8 mouse cellular contexts compared by ENCODE assay signal in the genomic region with DNA sequence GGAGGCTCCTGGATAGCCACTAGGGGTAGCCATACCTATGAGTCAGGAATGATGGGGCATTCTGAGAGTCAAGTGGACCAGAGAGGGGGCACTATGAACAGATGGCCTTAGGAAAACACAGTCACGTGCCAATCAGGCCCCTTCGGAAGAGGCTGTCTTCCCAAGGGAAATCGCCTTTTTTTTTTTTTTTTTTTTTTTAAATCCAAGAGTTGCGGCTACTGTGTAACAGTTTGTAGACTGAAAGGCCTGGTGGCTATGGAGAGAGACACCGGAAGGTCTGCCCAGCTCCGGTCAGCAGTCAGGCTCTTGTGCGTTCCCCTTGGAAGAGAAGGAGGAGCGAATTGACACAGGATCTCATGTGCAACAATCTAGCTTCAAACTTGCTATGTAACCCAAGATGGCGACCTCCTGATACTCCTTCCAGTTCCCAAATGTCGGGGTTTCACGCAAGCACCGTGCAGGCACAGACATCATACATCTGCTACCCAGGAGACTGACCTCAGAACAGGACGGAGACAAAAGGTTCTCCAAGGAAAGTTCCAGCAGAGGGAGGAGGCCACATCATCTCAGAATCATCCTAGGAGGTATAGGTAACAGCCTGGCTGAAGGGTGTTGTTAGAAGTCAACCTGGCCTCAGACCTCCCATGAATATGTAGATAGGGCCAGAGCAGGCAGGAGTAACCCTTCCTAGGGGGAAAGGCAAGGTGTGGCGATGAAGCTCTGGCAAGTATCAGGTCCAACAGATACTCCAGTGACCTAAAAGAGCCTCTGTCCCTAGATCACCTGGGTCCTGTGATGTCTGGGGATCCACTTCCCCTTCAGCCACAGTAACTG. TPM values are rescaled to one million over a fixed set of nuclear protein-coding genes. Genes with fewer than 3 reads are reported as not detected.
A peak's percentile ranks its signal among the peaks of the same experiment; 100 is the strongest.
DNase-seq lines count a peak whose midpoint lies in the region; ATAC-seq and TF ChIP-seq lines count a peak whose summit lies in the region.

No protein-coding gene starts in this region.

- H3K4me3 ChIP-seq in kidney, embryonic 14.5 days (ENCODE audit: low read length) = peak overlapping the region; percentile 52
- H3K4me3 ChIP-seq in bone marrow, adult 2 months (replicated peaks; ENCODE audit: control insufficient read depth, low read depth, low read length) = peak overlapping the region; percentile 92
- peak overlapping the region; percentile 74 for H3K4me3 ChIP-seq in hindbrain, embryonic 12.5 days
- H3K4me3 ChIP-seq in midbrain, embryonic 14.5 days (replicated peaks; ENCODE audit: low read depth, low read length) = peak overlapping the region; percentile 57

- peak overlapping the region; percentile 58; the same call in 1 of the 2 replicates for H3K9ac ChIP-seq in kidney, embryonic 14.5 days (ENCODE audit: low read depth, low read length)
- peak overlapping the region; percentile 74 for H3K9ac ChIP-seq in hindbrain, embryonic 12.5 days
- peak overlapping the region; percentile 48; the same call in 1 of the 2 replicates for H3K9ac ChIP-seq in midbrain, embryonic 14.5 days (replicated peaks; ENCODE audit: low read length)

- TF ChIP-seq CTCF in bone marrow, adult 2 months (IDR thresholded peaks at IDR 0.05; ENCODE audit: control insufficient read depth, insufficient read depth, low read length) = peak; percentile 22; the same call in 1 of the 2 replicates

- no peaks in the 10 kb centered on the region for H3K27me3 ChIP-seq in kidney, embryonic 14.5 days (ENCODE audit: control insufficient read depth, insufficient read depth, low read length)
- no peaks in the 10 kb centered on the region for H3K27me3 ChIP-seq in hindbrain, embryonic 12.5 days
- H3K27me3 ChIP-seq in midbrain, embryonic 14.5 days (ENCODE audit: control insufficient read depth, insufficient read depth, low read length) = no peaks in the 10 kb centered on the region

- peaks cover 5% of the 10 kb centered on the region for H3K36me3 ChIP-seq in kidney, embryonic 14.5 days (ENCODE audit: control insufficient read depth, insufficient read depth, low read length)
- H3K36me3 ChIP-seq in hindbrain, embryonic 12.5 days = peaks cover 5% of the 10 kb centered on the region
- peaks cover 6% of the 10 kb centered on the region for H3K36me3 ChIP-seq in midbrain, embryonic 14.5 days (ENCODE audit: control insufficient read depth, insufficient read depth, low read length)

- TF ChIP-seq POLR2A in bone marrow, adult 2 months (IDR thresholded peaks at IDR 0.05; ENCODE audit: borderline replicate concordance, control insufficient read depth, low read depth, low read length) = no peak

- peak overlapping the region; percentile 90 for H3K27ac ChIP-seq in kidney, embryonic 14.5 days (ENCODE audit: low read depth, low read length)
- peak overlapping the region; percentile 97 for H3K27ac ChIP-seq in bone marrow, adult 2 months (ENCODE audit: control insufficient read depth, insufficient read depth, low read depth, low read length, poor library complexity)
- peak overlapping the region; percentile 89 for H3K27ac ChIP-seq in hindbrain, embryonic 12.5 days
- peak overlapping the region; percentile 70 for H3K27ac ChIP-seq in midbrain, embryonic 14.5 days (replicated peaks; ENCODE audit: low read depth, low read length)

- no peaks in the 10 kb centered on the region for H3K9me3 ChIP-seq in kidney, embryonic 14.5 days (ENCODE audit: control insufficient read depth, low read length)
- H3K9me3 ChIP-seq in hindbrain, embryonic 12.5 days (replicated peaks) = no peaks in the 10 kb centered on the region
- H3K9me3 ChIP-seq in midbrain, embryonic 14.5 days (ENCODE audit: control insufficient read depth, low read length) = no peaks in the 10 kb centered on the region

- peak overlapping the region; percentile 95 for H3K4me2 ChIP-seq in kidney, embryonic 14.5 days (replicated peaks; ENCODE audit: low read depth, low read length)
- peak overlapping the region; percentile 92 for H3K4me2 ChIP-seq in hindbrain, embryonic 12.5 days (replicated peaks)
- H3K4me2 ChIP-seq in midbrain, embryonic 14.5 days (ENCODE audit: low read length) = peak overlapping the region; percentile 79

- ATAC-seq in kidney, embryonic 14.5 days (ENCODE audit: low FRiP score, low TSS enrichment) = no peak
- ATAC-seq in hindbrain, embryonic 12.5 days (ENCODE audit: low FRiP score) = no peak
- ATAC-seq in midbrain, embryonic 14.5 days (ENCODE audit: low FRiP score, low TSS enrichment) = no peak; the same call in 1 of the 2 replicates

- intact Hi-C loops in left cerebral cortex, postnatal 36 days (cut with DNase I) = no loop called here

- 40% methylated on average over 14 of the region's 14 CpGs for WGBS in kidney, embryonic 14.5 days
- WGBS in bone marrow, adult 2 months = 64% methylated on average over 14 of the region's 14 CpGs
- WGBS in hindbrain, embryonic 12.5 days = 38% methylated on average over 14 of the region's 14 CpGs
- 52% methylated on average over 14 of the region's 14 CpGs for WGBS in midbrain, embryonic 14.5 days

- peaks cover 20% of the 10 kb centered on the region for H3K4me1 ChIP-seq in kidney, embryonic 14.5 days (ENCODE audit: control insufficient read depth, insufficient read depth, low read length)
- peaks cover 3% of the 10 kb centered on the region for H3K4me1 ChIP-seq in bone marrow, adult 2 months (ENCODE audit: control insufficient read depth, insufficient read depth, low read length)
- H3K4me1 ChIP-seq in hindbrain, embryonic 12.5 days = peaks cover 34% of the 10 kb centered on the region
- H3K4me1 ChIP-seq in midbrain, embryonic 14.5 days (ENCODE audit: control insufficient read depth, insufficient read depth, low read length) = 0 out of 2 replicates have a peak, but pooled peaks cover 18% of the 10 kb centered on the region

- no peak for DNase-seq in kidney, adult 8-10 months
- DNase-seq in midbrain, embryonic 14.5 days = no peak
- no peak for DNase-seq in left cerebral cortex, postnatal 36 days (ENCODE audit: low spot score in 2 of 2)
- no peak for DNase-seq in ovary, postnatal 10 days (ENCODE audit: low spot score)
- no peak for DNase-seq in gastrocnemius, adult 8-10 months (ENCODE audit: low spot score in 2 of 2)

RNA-seq across cellular contexts. Expression of a gene that starts 1.2 kb away (rescaled TPM):
- 25.7 and 31.2 TPM in 2 replicates for polyA plus RNA-seq in kidney, embryonic 14.5 days (2014; fragmentation: Nextera tagmentation; extraction: Ambion mirVana)
- polyA plus RNA-seq in bone marrow, adult 2 months (2011; ENCODE audit: insufficient read depth, insufficient read length, low replicate concordance, missing spikeins) = 46.2 and 59.0 TPM in 2 replicates
- polyA plus RNA-seq in hindbrain, embryonic 12.5 days (2016; fragmentation: Nextera tagmentation; extraction: Ambion mirVana) = 22.2 and 24.3 TPM in 2 replicates
- polyA plus RNA-seq in midbrain, embryonic 14.5 days (2014; fragmentation: Nextera tagmentation; extraction: Ambion mirVana) = 9.9 and 12.1 TPM in 2 replicates
- total RNA-seq in left cerebral cortex, postnatal 36 days (2021) = 1 to 10 TPM; 1.4 to 2.5 TPM
- total RNA-seq in gastrocnemius, adult 8-10 months (2022) = not detected

RNA-seq across cellular contexts. Expression of a gene that starts 9.0 kb away (rescaled TPM):
- polyA plus RNA-seq in kidney, embryonic 14.5 days (2014; fragmentation: Nextera tagmentation; extraction: Ambion mirVana) = 80.1 and 92.5 TPM in 2 replicates
- 119 and 194 TPM in 2 replicates for polyA plus RNA-seq in bone marrow, adult 2 months (2011; ENCODE audit: insufficient read depth, insufficient read length, low replicate concordance, missing spikeins)
- polyA plus RNA-seq in hindbrain, embryonic 12.5 days (2016; fragmentation: Nextera tagmentation; extraction: Ambion mirVana) = 101 and 105 TPM in 2 replicates
- 108 and 114 TPM in 2 replicates for polyA plus RNA-seq in midbrain, embryonic 14.5 days (2014; fragmentation: Nextera tagmentation; extraction: Ambion mirVana)
- 10 to 100 TPM; 80.9 to 86.8 TPM for total RNA-seq in left cerebral cortex, postnatal 36 days (2021)
- 10 to 100 TPM; 32.0 to 37.3 (median 34.5) TPM for total RNA-seq in gastrocnemius, adult 8-10 months (2022)

RNA-seq across cellular contexts. Expression of a gene that starts 10.5 kb away (rescaled TPM):
- polyA plus RNA-seq in kidney, embryonic 14.5 days (2014; fragmentation: Nextera tagmentation; extraction: Ambion mirVana) = 482 and 508 TPM in 2 replicates
- 74.2 and 109 TPM in 2 replicates for polyA plus RNA-seq in bone marrow, adult 2 months (2011; ENCODE audit: insufficient read depth, insufficient read length, low replicate concordance, missing spikeins)
- 310 and 344 TPM in 2 replicates for polyA plus RNA-seq in hindbrain, embryonic 12.5 days (2016; fragmentation: Nextera tagmentation; extraction: Ambion mirVana)
- polyA plus RNA-seq in midbrain, embryonic 14.5 days (2014; fragmentation: Nextera tagmentation; extraction: Ambion mirVana) = 325 and 336 TPM in 2 replicates
- total RNA-seq in left cerebral cortex, postnatal 36 days (2021) = 100 to 1,000 TPM; 159 to 185 TPM
- total RNA-seq in gastrocnemius, adult 8-10 months (2022) = 10 to 100 TPM; 12.6 to 19.7 (median 16.9) TPM

RNA-seq across cellular contexts. Expression of a gene that starts 31.8 kb away (rescaled TPM):
- 75.0 and 108 TPM in 2 replicates for polyA plus RNA-seq in kidney, embryonic 14.5 days (2014; fragmentation: Nextera tagmentation; extraction: Ambion mirVana)
- polyA plus RNA-seq in bone marrow, adult 2 months (2011; ENCODE audit: insufficient read depth, insufficient read length, low replicate concordance, missing spikeins) = 31.3 and 50.1 TPM in 2 replicates
- 88.1 and 92.8 TPM in 2 replicates for polyA plus RNA-seq in hindbrain, embryonic 12.5 days (2016; fragmentation: Nextera tagmentation; extraction: Ambion mirVana)
- 37.5 and 51.8 TPM in 2 replicates for polyA plus RNA-seq in midbrain, embryonic 14.5 days (2014; fragmentation: Nextera tagmentation; extraction: Ambion mirVana)
- total RNA-seq in left cerebral cortex, postnatal 36 days (2021) = 10 to 100 TPM; 54.9 to 61.3 TPM
- total RNA-seq in gastrocnemius, adult 8-10 months (2022) = 10 to 100 TPM; 32.5 to 39.6 (median 34.6) TPM

RNA-seq across cellular contexts. Expression of a gene that starts 38.7 kb away (rescaled TPM):
- 0.86 and 0.92 TPM in 2 replicates for polyA plus RNA-seq in kidney, embryonic 14.5 days (2014; fragmentation: Nextera tagmentation; extraction: Ambion mirVana)
- polyA plus RNA-seq in bone marrow, adult 2 months (2011; ENCODE audit: insufficient read depth, insufficient read length, low replicate concordance, missing spikeins) = 20.6 and 51.6 TPM in 2 replicates
- polyA plus RNA-seq in hindbrain, embryonic 12.5 days (2016; fragmentation: Nextera tagmentation; extraction: Ambion mirVana) = 0.35 and 0.78 TPM in 2 replicates
- polyA plus RNA-seq in midbrain, embryonic 14.5 days (2014; fragmentation: Nextera tagmentation; extraction: Ambion mirVana) = 0.30 and 0.33 TPM in 2 replicates
- total RNA-seq in left cerebral cortex, postnatal 36 days (2021) = 10 to 100 TPM; 52.3 to 53.7 TPM
- under 1 TPM in 2 of 4 experiments, not detected in 2; 0.29 to 0.35 TPM for total RNA-seq in gastrocnemius, adult 8-10 months (2022)
